Mouse (Mus musculus): Measurements from ENCODE around the gene Slc35f2.

GRCm38 (mm10) chr9:53849864-53850263, 78.5 kb downstream of the Slc35f2 start, which contains the start of gene Sln:
- TF ChIP-seq CTCF (IDR thresholded peaks at IDR 0.05; ENCODE audit: low read depth, low read length) (no peak), POLR2A (IDR thresholded peaks at IDR 0.05; ENCODE audit: borderline replicate concordance, low read depth, low read length) (no peak)
